Mouse (Mus musculus) heart, postnatal 0 days (tissue): ENCODE data around the gene Trappc12.

Source experiments
- CTCF ChIP-seq: IDR thresholded peaks from 2 replicates; pipeline ENCODE4 v1.5.1; 2016; ENCODE audit warnings: antibody characterized with exemption, control low read depth, low read depth
- EP300 ChIP-seq: IDR thresholded peaks from 2 replicates; pipeline ENCODE4 v1.6.1; 2016; ENCODE audit warnings: antibody characterized with exemption, low read depth

DNA sequence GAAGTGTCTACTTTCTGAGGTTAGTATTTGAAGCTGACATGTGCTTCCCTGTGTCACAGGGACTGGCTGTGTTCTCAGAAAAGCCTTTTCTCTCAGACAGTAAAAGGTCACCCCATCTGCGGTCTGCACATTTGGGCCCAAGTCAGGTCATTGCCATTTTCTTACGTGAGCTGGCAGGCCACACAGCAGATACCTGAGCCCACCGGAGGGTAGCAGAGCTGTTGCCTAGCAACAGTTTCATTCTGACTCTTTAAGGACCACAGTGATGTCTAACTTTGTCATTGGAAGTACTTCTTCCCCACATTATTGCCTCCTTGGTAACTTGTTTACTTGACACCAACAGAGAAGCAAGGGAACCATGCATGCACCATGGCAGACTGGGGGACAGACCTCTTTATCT, 42.3 kb upstream of the Trappc12 start:
- no peak for TF ChIP-seq CTCF
- TF ChIP-seq EP300: no peak
